Mouse (Mus musculus) hindbrain, embryonic 16.5 days (tissue): ENCODE measurements around the gene Gp2. TPM values are rescaled to one million over a fixed set of nuclear protein-coding genes. Genes with fewer than 3 reads are reported as not detected.

Experiments used
- ATAC-seq: fragments of 200-750 bp; cut with Nextera tagmentation; 2 replicates; pipeline ENCODE4 v1.8.0; 2017; ENCODE audit warnings: moderate TSS enrichment, moderate library complexity
- H3K27ac ChIP-seq: fragments of 300-500 bp; sonication (generic); 2 replicates; pipeline ENCODE4 v1.5.1; 2014; ENCODE audit warnings: low read depth, mild to moderate bottlenecking, control low read depth, low read length, moderate library complexity
- H3K27me3 ChIP-seq: fragments of 300-500 bp; sonication (generic); replicated peaks from 2 replicates; pipeline ENCODE4 v1.6.1; 2014; ENCODE audit warnings: low read length; ENCODE audit not compliant: control insufficient read depth, insufficient read depth
- H3K36me3 ChIP-seq: fragments of 300-500 bp; sonication (generic); 2 replicates; pipeline ENCODE4 v1.6.1; 2014; ENCODE audit warnings: mild to moderate bottlenecking, low read length, moderate library complexity, mixed read lengths; ENCODE audit not compliant: control insufficient read depth, insufficient read depth
- H3K4me1 ChIP-seq: fragments of 300-500 bp; sonication (generic); 2 replicates; pipeline ENCODE4 v1.6.1; 2014; ENCODE audit warnings: low read depth, low read length; ENCODE audit not compliant: control insufficient read depth, insufficient read depth
- H3K4me2 ChIP-seq: fragments of 300-500 bp; sonication (generic); 2 replicates; pipeline ENCODE4 v1.6.1; 2014; ENCODE audit warnings: mild to moderate bottlenecking, low read length, control low read depth, moderate library complexity
- H3K4me3 ChIP-seq: fragments of 300-500 bp; sonication (generic); 2 replicates; pipeline ENCODE4 v1.5.1; 2014; ENCODE audit warnings: mild to moderate bottlenecking, low read length, control low read depth, moderate library complexity
- H3K9ac ChIP-seq: fragments of 300-500 bp; sonication (generic); 2 replicates; pipeline ENCODE4 v1.6.1; 2014; ENCODE audit warnings: low read depth, mild to moderate bottlenecking, control low read depth, low read length, moderate library complexity
- H3K9me3 ChIP-seq: fragments of 300-500 bp; sonication (generic); 2 replicates; pipeline ENCODE4 v1.6.1; 2014; ENCODE audit warnings: mild to moderate bottlenecking, low read length, moderate library complexity; ENCODE audit not compliant: control insufficient read depth
- whole genome bisulfite sequencing: fragments of 180-500 bp; shearing (Covaris S2); extraction: QIAGEN DNeasy Blood & Tissue Kit; methylation state at CpG from one replicate; pipeline ENCODE4 v1.1.7; 2014; 5-methylcytosine and 5-hydroxymethylcytosine counted together
- polyA plus RNA-seq: library from polyadenylated mRNA; unstranded; fragments of >200 nt; fragmentation: Nextera tagmentation; extraction: Ambion mirVana; gene quantifications from 2 replicates; pipeline ENCODE4 v1.2.1, GENCODE M21; 2015

Gene Gp2
- not detected in 2 replicates for polyA plus RNA-seq

DNA sequence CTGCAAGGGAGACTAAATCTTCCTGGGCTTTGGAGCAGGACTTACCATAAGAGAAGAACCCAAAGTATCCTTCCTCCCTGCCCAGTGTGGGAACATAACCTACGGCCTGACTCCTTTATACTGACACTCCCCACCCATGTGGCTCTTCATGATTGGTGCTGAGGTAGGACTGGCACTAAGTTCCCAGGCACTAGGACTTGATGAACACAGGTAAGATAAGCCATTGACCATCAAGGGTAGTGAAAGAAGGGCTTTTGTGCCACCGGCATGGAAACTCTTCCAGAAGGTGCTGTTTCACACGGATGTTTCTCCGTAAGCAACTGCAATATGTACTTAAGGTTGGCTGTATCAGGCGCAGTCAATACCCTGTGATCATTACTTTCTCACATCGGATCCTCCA is at the start of gene Gp2:
Gene Gp2, minus strand, starts transcription at position 101 of the 400 bp plus-strand sequence.
- no peak within 1 kb of the TSS for H3K27ac ChIP-seq
- no peaks in the 10 kb centered on the region for H3K36me3 ChIP-seq
- no peaks in the 10 kb centered on the region for H3K27me3 ChIP-seq
- H3K9me3 ChIP-seq = no peaks in the 10 kb centered on the region
- H3K4me2 ChIP-seq = no peak within 1 kb of the TSS
- no peak within 1 kb of the TSS for H3K4me3 ChIP-seq
- ATAC-seq = no peak
- WGBS = 98% methylated on average over 6 of the region's 6 CpGs
- H3K4me1 ChIP-seq = no peaks in the 10 kb centered on the region
- H3K9ac ChIP-seq = no peak within 1 kb of the TSS

DNA sequence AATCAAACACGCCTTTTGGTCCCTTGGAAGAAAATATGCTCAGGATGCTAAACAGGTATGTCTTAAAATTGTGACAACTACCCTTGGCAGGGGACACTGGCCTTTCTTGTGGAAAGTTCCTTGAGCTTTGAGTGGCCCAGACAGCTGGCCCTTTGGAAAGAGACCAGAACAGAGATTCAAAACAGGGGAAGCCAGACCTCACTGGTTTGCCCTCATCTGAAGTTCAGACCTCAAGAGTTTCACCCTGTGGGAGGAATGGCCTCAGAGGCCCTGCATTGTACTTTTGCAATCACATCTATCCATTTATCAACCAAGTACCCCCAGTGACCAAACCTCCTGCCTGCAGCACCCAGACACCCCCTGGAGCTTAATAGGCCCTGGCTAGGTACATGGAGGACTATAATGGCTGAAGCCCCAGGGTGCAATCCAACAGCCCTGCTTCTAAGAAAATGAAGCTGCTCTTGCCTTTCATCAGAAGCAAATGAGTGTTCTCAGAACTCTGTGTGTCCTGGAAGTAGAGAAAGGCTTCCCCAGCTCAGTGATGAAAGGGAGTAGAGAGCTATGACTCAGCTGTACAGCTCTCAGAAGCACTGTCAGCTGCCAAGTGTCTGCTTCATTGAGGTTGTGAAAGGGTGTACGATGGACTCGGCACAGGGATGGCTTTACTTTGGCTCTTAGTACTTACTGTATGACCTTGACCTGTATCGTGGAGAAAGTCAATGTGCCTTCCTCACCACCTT is 31.1 kb upstream of the Gp2 start:
- H3K4me1 ChIP-seq = no peaks in the 10 kb centered on the region
- H3K9me3 ChIP-seq = no peaks in the 10 kb centered on the region
- no peak overlapping the region for H3K4me3 ChIP-seq
- 90% methylated on average over 4 of the region's 4 CpGs for WGBS
- H3K27ac ChIP-seq = no peak overlapping the region
- no peak for ATAC-seq
- no peak overlapping the region for H3K9ac ChIP-seq
- H3K36me3 ChIP-seq = no peaks in the 10 kb centered on the region
- no peaks in the 10 kb centered on the region for H3K27me3 ChIP-seq
- H3K4me2 ChIP-seq = no peak overlapping the region

DNA sequence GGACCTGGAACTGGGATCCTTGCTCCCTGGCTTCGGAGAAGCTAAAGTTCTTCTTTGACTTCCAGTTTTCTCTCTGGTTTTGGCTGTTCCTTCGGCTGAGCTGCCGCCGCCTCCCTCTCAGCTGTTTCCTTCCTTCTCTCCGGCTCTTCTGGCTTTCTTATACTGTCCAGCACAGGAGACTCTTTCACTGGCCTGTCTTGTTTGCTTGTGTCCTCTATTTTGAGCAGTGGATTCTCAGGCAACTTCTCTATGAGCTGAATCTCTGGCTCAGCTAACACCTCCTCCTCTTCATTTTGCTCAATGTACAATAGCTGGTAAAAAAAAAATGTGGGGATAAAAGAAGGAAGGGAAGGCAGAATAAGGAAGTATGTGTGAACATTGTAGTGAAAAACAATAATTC is 27.6 kb upstream of the Gp2 start:
- 89% methylated on average over 5 of the region's 5 CpGs for WGBS
- Histone ChIP-seq H3K9me3 (no peaks in the 10 kb centered on the region), H3K4me2 (no peak overlapping the region)

DNA sequence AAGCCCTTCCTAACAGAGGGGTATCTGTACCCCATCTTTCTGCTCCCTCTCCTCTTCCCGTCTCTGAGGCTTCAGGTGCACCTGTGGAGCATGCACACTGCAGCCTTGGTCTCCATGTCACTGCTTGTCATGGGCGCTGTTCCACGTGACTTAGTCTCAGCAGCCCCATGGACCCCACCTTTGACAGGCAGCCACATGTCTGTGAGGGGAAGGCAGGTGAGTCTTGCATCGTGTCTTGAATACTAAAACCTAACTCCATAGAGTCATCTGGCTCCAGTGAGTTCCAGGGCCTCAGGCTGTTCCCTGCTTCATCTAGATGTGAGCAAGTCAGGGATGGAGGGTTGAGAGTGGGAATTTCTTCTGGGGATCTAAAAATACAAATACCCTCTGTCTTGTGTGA is 25.1 kb upstream of the Gp2 start:
- H3K36me3 ChIP-seq = no peaks in the 10 kb centered on the region
- WGBS = 88% methylated on average over 4 of the region's 4 CpGs
- no peaks in the 10 kb centered on the region for H3K4me1 ChIP-seq

More for the DNA sequence above, 27.6 kb upstream of the Gp2 start:
- Histone ChIP-seq H3K4me1 (no peaks in the 10 kb centered on the region), H3K4me3 (no peak overlapping the region), H3K36me3 (no peaks in the 10 kb centered on the region), H3K27ac (no peak overlapping the region), H3K9ac (no peak overlapping the region), H3K27me3 (no peaks in the 10 kb centered on the region)
- ATAC-seq = no peak

DNA sequence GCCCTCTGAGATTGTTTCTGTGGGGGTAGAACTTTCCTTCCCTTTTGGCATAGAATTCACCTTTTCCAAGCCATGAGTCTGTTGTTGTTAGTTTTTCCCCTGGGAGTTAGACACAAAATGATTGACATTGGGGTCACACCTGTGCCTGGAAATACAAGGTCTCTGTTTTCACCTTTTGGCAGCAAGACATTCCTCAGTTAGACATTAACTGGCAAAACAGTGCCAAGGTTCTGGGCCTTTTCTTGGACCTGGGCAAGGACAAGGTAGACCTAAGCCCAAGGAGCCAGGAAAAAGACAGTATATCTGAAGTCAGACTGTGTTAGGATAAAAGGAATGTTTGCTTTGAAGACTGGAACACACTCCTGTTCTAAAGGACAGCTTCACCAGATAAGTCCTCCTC is 20.2 kb upstream of the Gp2 start, which contains the start of gene Umod:
Gene Umod, minus strand, starts transcription at position 27 of the 400 bp plus-strand sequence.
- H3K36me3 ChIP-seq = no peaks in the 10 kb centered on the region
- H3K4me3 ChIP-seq = no peak within 1 kb of the TSS
- H3K4me1 ChIP-seq = no peaks in the 10 kb centered on the region
- no peak within 1 kb of the TSS for H3K9ac ChIP-seq
- H3K9me3 ChIP-seq = no peaks in the 10 kb centered on the region
- ATAC-seq = no peak
- no peak within 1 kb of the TSS for H3K4me2 ChIP-seq
- no peaks in the 10 kb centered on the region for H3K27me3 ChIP-seq
- H3K27ac ChIP-seq = no peak within 1 kb of the TSS

More for the DNA sequence above, 25.1 kb upstream of the Gp2 start:
- ATAC-seq = no peak
- Histone ChIP-seq H3K9ac (no peak overlapping the region), H3K4me2 (no peak overlapping the region), H3K27ac (no peak overlapping the region), H3K4me3 (no peak overlapping the region), H3K27me3 (no peaks in the 10 kb centered on the region), H3K9me3 (no peaks in the 10 kb centered on the region)

DNA sequence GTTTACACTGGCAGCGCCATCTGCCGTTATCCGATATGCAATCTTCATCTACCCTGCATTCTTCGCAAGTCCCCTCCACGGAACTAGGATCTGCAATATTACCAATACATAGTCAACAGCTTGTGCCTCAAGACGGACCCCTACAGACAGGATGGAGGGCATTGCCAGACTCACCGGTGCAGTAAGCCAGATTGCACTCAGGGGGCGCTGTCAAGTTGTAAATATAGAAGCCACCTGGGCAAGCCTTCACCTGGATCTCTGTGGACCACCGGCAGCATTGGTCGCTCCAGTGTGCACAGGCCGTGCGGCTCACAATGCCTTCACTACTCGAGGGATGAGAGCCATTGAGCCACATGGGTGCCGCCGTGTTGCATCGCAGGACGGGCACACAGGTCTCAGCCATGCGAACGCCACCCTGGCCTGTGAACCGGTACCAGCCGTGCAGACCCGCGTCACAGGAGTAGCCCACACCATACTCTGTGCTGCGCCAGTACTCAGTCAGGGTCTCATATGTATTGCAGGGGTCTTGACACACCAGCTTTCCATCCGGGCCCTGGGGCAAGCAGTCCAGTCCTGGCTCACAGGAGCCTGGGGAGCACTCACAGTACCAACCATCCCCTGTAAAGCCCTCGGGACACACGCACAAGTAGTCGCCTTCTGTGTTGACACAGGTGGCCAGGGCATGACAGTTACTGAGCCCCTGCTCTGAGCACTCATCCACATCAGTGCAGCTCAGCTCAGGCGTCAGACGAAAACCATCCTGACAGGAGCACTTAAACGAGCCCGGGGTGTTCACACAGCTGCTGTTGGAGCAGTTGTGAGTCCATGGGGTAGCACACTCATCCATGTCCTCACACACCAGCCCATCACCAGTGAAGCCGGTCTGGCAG is 17.7 kb upstream of the Gp2 start:
- Histone ChIP-seq H3K27ac (no peak overlapping the region), H3K27me3 (no peaks in the 10 kb centered on the region), H3K36me3 (no peaks in the 10 kb centered on the region), H3K4me2 (no peak overlapping the region), H3K9me3 (no peaks in the 10 kb centered on the region), H3K4me1 (no peaks in the 10 kb centered on the region), H3K4me3 (no peak overlapping the region), H3K9ac (no peak overlapping the region)
- ATAC-seq = no peak
- WGBS = 77% methylated on average over 33 of the region's 33 CpGs

DNA sequence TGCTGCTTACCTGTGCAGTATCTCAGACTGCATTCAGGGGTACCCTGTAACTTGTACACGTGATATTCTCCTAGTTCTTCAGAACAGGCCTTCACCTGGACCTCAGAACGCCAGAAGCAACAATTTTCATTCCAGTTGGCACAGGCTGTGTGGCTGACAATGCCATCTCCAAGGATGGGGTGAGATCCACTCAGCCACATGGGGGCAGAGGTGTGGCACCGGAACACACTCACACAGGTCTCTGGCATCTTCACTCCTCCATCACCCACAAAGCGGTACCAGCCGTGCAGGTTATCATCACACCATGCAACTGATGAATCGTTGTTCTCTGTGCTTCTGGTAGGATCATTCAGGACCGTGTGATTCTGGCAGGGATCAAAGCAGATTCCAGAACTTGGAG is 4.9 kb downstream of the Gp2 start:
- WGBS = 84% methylated on average over 7 of the region's 7 CpGs
- no peak for ATAC-seq
- Histone ChIP-seq H3K36me3 (no peaks in the 10 kb centered on the region), H3K4me2 (no peak overlapping the region), H3K27ac (no peak overlapping the region), H3K4me3 (no peak overlapping the region), H3K9ac (no peak overlapping the region), H3K27me3 (no peaks in the 10 kb centered on the region), H3K4me1 (no peaks in the 10 kb centered on the region), H3K9me3 (no peaks in the 10 kb centered on the region)

DNA sequence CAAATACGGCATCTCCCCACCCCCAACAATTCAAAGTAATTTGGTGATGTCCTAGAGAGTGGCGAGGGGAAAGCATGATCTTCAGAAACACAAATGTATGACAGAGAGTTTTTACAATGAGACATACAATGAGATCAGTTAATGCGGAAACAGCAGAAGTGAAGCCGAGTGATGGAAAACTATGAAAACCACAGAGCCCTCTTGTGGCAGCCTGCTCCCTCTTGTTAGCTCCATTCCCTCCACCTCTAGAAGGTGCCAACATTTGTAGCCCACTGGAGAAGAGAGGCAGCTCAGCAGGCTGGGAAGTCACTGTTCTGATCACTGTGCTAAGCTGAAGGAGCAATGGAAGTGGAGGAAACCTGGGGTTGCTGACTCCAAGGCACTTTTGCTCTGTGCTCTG is 15.2 kb downstream of the Gp2 start:
- WGBS = 60% methylated on average over 4 of the region's 4 CpGs
- ATAC-seq = no peak

DNA sequence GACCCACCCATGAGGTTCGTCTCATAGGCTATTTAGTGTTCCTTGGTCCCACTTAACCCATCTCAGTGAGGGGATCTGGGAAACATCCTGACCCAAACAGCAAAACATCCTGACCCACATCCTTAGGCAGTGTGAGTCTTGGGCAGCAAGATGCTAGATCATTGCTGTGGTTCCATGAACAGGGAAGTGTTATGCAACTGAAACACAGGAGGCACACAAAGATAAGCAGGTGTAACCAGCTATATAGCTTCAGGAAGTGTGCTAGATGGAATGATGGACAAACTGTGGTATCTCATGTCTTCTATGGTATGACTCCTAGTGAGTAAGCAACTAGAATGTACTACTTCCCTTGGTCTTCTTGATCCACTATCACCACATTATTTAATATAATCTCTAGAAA is 17.1 kb downstream of the Gp2 start:
- WGBS = 83% methylated on average over 1 of the region's 1 CpGs
- H3K4me2 ChIP-seq = no peak overlapping the region
- no peak overlapping the region for H3K9ac ChIP-seq
- no peaks in the 10 kb centered on the region for H3K9me3 ChIP-seq
- H3K36me3 ChIP-seq = no peaks in the 10 kb centered on the region
- H3K27ac ChIP-seq = no peak overlapping the region
- H3K27me3 ChIP-seq = no peaks in the 10 kb centered on the region
- H3K4me1 ChIP-seq = no peaks in the 10 kb centered on the region
- ATAC-seq = no peak
- H3K4me3 ChIP-seq = no peak overlapping the region

More for the DNA sequence above, 15.2 kb downstream of the Gp2 start:
- Histone ChIP-seq H3K9me3 (no peaks in the 10 kb centered on the region), H3K27me3 (no peaks in the 10 kb centered on the region), H3K36me3 (no peaks in the 10 kb centered on the region), H3K4me1 (no peaks in the 10 kb centered on the region), H3K27ac (no peak overlapping the region), H3K4me2 (no peak overlapping the region), H3K4me3 (no peak overlapping the region), H3K9ac (no peak overlapping the region)
